Mouse (Mus musculus): Measurements from ENCODE around the gene Ttll5.

Gene Ttll5

DNA sequence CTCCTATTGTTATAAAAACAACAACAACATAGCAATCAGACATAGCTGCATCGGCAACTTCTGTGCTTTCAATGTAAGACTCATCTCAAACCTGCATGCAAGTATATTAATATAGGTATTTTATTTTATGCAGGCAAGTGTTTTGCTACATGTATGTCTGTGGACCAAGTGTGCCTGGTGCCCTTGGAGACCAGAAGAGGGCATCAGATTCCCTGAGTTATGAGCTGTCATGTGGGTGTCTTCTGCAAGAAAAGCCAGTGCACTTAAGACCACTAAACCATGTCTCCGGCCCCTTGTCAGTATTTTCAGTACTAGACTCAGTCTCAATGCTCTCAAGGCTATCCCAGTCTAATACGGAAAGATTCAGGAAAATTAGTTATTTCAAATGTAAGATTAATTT lies 106.3 kb downstream of the Ttll5 start:
- DNase-seq: no peak

- DNase-seq: no peak
Observed at GRCm38 (mm10) chr12:85933241-85933640, 108.8 kb downstream of the Ttll5 start.

GRCm38 (mm10) chr12:85937384-85937783 lies 112.9 kb downstream of the Ttll5 start:
- no peak for DNase-seq

GRCm38 (mm10) chr12:85943456-85943855 lies 119.0 kb downstream of the Ttll5 start:
- DNase-seq: no peak

- no peak for DNase-seq
Observed at GRCm38 (mm10) chr12:85944419-85944818, 120.0 kb downstream of the Ttll5 start.

DNA sequence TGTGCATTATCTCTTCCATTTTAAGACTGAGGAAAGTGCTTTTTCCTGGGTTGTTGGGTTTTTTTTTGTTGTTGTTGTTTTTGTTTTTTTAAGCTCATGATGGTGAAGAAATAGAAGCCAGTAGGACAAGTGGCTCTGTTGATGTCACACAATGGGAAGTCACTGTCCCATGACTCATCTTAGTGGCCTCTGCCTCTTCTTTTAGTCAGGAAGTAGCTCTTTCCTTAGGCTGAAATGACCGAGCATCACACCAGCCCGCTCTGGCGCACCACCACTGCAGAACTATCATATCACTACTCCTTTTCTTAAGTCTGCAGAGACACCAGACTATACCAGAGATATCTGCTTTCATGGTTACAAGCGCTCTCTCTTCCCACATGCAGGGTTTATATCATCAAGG lies 122.7 kb downstream of the Ttll5 start:
- no peak for DNase-seq

- no peak for DNase-seq
Observed at GRCm38 (mm10) chr12:85949667-85950066, 125.2 kb downstream of the Ttll5 start.

DNA sequence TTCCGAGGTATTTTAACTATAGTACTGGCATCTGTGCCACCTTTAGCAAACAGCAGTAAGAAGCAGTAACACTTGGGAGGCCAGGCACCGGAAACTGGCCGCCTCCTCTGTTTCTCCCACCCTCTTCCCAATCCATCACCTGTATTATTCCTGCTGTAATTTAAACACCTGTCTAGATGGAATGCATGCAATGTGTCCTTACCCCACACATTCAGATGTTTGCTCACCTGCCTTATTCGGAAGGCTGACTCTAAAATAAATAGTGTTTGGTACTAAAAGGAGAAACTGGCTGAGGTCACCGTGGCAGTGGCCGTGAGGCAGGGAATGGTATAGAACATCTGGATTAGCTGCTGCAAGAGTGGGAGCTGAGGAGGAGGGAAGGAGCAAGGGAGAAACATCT lies 125.9 kb downstream of the Ttll5 start:
- DNase-seq: no peak

DNA sequence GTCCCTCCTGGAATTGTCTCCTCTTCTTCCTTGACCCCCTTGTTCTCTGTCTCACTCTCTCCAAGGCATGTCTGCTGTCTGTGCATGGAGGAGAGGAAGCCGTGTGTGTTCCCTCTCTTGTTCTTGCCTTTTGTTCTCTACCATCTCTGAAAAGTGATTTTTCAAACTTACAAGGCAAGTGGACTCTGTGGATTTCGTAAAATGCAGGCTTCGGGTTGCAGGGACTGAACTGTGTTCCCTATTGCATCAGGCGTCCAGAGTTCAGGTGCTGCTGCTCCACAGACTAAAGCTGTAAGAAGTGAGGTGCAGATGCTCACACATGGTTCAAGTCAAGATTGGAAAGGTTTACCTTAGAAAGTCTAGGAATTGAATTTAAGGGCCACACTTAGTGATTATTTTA lies 126.6 kb downstream of the Ttll5 start:
- no peak for DNase-seq

GRCm38 (mm10) chr12:85951822-85952221 lies 127.4 kb downstream of the Ttll5 start:
- peak; percentile 28 for DNase-seq

GRCm38 (mm10) chr12:85952349-85952748 lies 127.9 kb downstream of the Ttll5 start:
- no peak for DNase-seq

- DNase-seq: peak; percentile 29
Observed at GRCm38 (mm10) chr12:85954167-85954566, 129.7 kb downstream of the Ttll5 start.

DNA sequence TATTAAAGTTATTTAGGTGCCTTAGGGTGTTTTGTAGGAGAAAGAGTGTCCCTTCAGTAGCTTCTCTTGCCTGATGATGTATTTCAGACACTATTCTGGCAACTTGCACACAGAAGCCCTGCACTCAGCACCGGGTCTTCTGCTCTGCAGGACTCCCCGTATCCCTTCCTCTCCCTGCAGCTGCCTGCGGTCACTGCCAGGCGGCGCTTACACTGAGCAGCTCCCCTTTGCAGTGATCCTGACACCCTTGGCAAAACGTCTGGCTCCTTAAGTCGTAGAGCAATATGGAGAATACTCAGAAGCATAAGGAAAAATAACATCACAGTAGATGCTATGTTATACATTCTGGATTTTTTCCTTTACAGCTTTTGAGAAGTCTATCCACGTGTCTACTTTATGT lies 130.6 kb downstream of the Ttll5 start:
- DNase-seq: no peak

- DNase-seq: no peak
Observed at GRCm38 (mm10) chr12:85955690-85956089, 131.2 kb downstream of the Ttll5 start.

GRCm38 (mm10) chr12:85956251-85956650 lies 131.8 kb downstream of the Ttll5 start:
- no peak for DNase-seq

GRCm38 (mm10) chr12:85958460-85958859 lies 134.0 kb downstream of the Ttll5 start:
- DNase-seq: no peak

- DNase-seq: no peak
Observed at GRCm38 (mm10) chr12:85959822-85960501, 135.5 kb downstream of the Ttll5 start.

GRCm38 (mm10) chr12:85960699-85961098 lies 136.2 kb downstream of the Ttll5 start:
- no peak for DNase-seq

- DNase-seq: no peak
Observed at GRCm38 (mm10) chr12:85963160-85963559, 138.7 kb downstream of the Ttll5 start.

DNA sequence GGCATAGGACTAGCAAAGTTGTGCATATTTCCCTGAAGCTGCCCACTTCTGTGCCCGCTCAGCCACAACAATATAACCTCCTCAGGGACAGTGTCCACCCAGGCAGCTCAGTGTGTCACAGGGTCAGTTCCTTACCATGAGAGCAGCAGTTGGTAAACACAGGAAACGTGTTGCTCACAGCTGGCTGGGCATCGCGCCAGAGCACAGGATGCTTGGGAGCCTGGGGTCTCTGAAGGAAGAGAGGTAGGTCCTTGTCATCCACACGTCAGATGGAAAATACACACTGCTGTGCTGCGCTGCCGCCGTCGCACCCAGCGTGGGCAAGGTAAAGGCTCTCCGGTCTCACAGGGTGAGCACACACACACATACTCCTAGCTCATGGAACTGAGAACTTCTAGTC lies 139.2 kb downstream of the Ttll5 start:
- peak; percentile 33 for DNase-seq

- no peak for DNase-seq
Observed at GRCm38 (mm10) chr12:85964436-85964835, 140.0 kb downstream of the Ttll5 start.

DNA sequence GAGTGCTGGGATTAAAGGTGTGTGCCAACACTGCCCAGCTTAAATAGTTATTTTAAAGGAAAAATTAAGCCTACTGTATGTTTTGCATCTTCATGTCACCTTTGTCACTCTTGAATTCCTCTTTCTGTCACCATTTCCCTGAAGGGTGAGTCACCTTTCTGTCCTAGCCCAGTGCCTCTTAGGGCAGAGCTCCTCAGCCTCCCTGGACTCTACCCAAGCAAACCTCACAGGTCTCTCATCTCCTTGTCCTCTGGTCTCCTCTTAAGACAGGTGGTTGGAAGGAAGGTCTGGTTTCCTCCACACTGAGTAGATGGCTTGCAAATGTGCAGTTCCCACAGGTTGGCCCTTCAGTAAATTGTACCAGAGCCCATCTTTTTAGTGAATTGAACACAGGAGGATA lies 143.4 kb downstream of the Ttll5 start:
- DNase-seq: no peak

GRCm38 (mm10) chr12:85968409-85968808 lies 143.9 kb downstream of the Ttll5 start:
- DNase-seq: no peak

- DNase-seq: peak; percentile 70
Observed at GRCm38 (mm10) chr12:85969571-85969970, 145.1 kb downstream of the Ttll5 start.

GRCm38 (mm10) chr12:85970191-85970590 lies 145.7 kb downstream of the Ttll5 start:
- DNase-seq: no peak
